Mouse (Mus musculus): ENCODE measurements around the gene Sp2. TPM values are rescaled to one million over a fixed set of nuclear protein-coding genes. Genes with fewer than 3 reads are reported as not detected.

Gene Sp2
- polyA plus RNA-seq, 1 experiment from 2014 or later = 30.9 TPM

GRCm38 (mm10) chr11:96906431-96907161, 76.2 kb downstream of the Sp2 start:
- ATAC-seq (replicated peaks; ENCODE audit: low FRiP score) (no peak), DNase-seq (ENCODE audit: low spot score) (no peak)
- Histone ChIP-seq H3K27me3 (ENCODE audit: control insufficient read depth, insufficient read depth, low read length) (no peaks in the 10 kb centered on the region), H3K4me1 (replicated peaks; ENCODE audit: control insufficient read depth, insufficient read depth, low read length) (peaks cover 30% of the 10 kb centered on the region), H3K4me2 (ENCODE audit: low read depth, low read length, severe bottlenecking) (0 out of 2 replicates have a peak overlapping the region, but pooled peaks have one; percentile 2), H3K4me3 (ENCODE audit: low read depth, low read length) (no peak overlapping the region), H3K9ac (ENCODE audit: low read length) (peak overlapping the region; percentile 20; the same call in 1 of the 2 replicates), H3K27ac (ENCODE audit: low read depth, low read length) (peak overlapping the region; percentile 53; the same call in 1 of the 2 replicates), H3K36me3 (ENCODE audit: control insufficient read depth, insufficient read depth, low read length) (peaks cover 5% of the 10 kb centered on the region), H3K9me3 (ENCODE audit: control insufficient read depth, low read length) (no peaks in the 10 kb centered on the region)
- WGBS = 73% methylated on average over 15 of the region's 15 CpGs

Other genes with a start within 250 kb of the Sp2 start
- gene Snx11, start 205.4 kb downstream of the Sp2 start, polyA plus RNA-seq (2014; fragmentation: Nextera tagmentation; extraction: Ambion mirVana) = 17.5 and 26.9 TPM in 2 replicates
- 140 and 150 TPM in 2 replicates for gene Cbx1, start 193.8 kb downstream of the Sp2 start, polyA plus RNA-seq (2014; fragmentation: Nextera tagmentation; extraction: Ambion mirVana)
- gene Nfe2l1, start 153.0 kb downstream of the Sp2 start, polyA plus RNA-seq (2014; fragmentation: Nextera tagmentation; extraction: Ambion mirVana) = 38.6 and 42.9 TPM in 2 replicates
- gene Copz2, start 133.1 kb downstream of the Sp2 start, polyA plus RNA-seq (2014; fragmentation: Nextera tagmentation; extraction: Ambion mirVana) = 33.2 and 33.8 TPM in 2 replicates
- gene Cdk5rap3, start 66.5 kb downstream of the Sp2 start, polyA plus RNA-seq (2014; fragmentation: Nextera tagmentation; extraction: Ambion mirVana) = 83.4 and 94.0 TPM in 2 replicates
- 0.25 and 0.29 TPM in 2 replicates for gene Prr15l, start 54.9 kb downstream of the Sp2 start, polyA plus RNA-seq (2014; fragmentation: Nextera tagmentation; extraction: Ambion mirVana)
- 24.8 and 28.8 TPM in 2 replicates for gene Pnpo, start 39.0 kb downstream of the Sp2 start, polyA plus RNA-seq (2014; fragmentation: Nextera tagmentation; extraction: Ambion mirVana)
- 0.17 TPM in 1 of 2 replicates, not detected in the other for gene Sp6, start 30.4 kb upstream of the Sp2 start, polyA plus RNA-seq (2014; fragmentation: Nextera tagmentation; extraction: Ambion mirVana)
- gene Scrn2, start 47.0 kb upstream of the Sp2 start, polyA plus RNA-seq (2014; fragmentation: Nextera tagmentation; extraction: Ambion mirVana) = 31.2 and 31.6 TPM in 2 replicates
- gene Lrrc46, start 58.4 kb upstream of the Sp2 start, polyA plus RNA-seq (2014; fragmentation: Nextera tagmentation; extraction: Ambion mirVana) = 3.8 and 4.2 TPM in 2 replicates
- 76.4 and 76.6 TPM in 2 replicates for gene Mrpl10, start 58.6 kb upstream of the Sp2 start, polyA plus RNA-seq (2014; fragmentation: Nextera tagmentation; extraction: Ambion mirVana)
- 6.7 and 7.7 TPM in 2 replicates for gene Osbpl7, start 67.7 kb upstream of the Sp2 start, polyA plus RNA-seq (2014; fragmentation: Nextera tagmentation; extraction: Ambion mirVana)
- 0.17 and 0.21 TPM in 2 replicates for gene Tbx21, start 132.4 kb upstream of the Sp2 start, polyA plus RNA-seq (2014; fragmentation: Nextera tagmentation; extraction: Ambion mirVana)
- gene Tbkbp1, start 168.5 kb upstream of the Sp2 start, polyA plus RNA-seq (2014; fragmentation: Nextera tagmentation; extraction: Ambion mirVana) = 5.4 and 6.7 TPM in 2 replicates
- gene Kpnb1, start 204.9 kb upstream of the Sp2 start, polyA plus RNA-seq (2014; fragmentation: Nextera tagmentation; extraction: Ambion mirVana) = 114 TPM in 2 replicates

Measured in forebrain, embryonic 11.5 days (tissue).